Mouse (Mus musculus): Measurements from ENCODE around the gene Gpi1. TPM values are rescaled to one million over a fixed set of nuclear protein-coding genes. Genes with fewer than 3 reads are reported as not detected.

Gpi1 gene
- polyA plus RNA-seq, 1 experiment from 2014 or later, result 323 TPM

DNA sequence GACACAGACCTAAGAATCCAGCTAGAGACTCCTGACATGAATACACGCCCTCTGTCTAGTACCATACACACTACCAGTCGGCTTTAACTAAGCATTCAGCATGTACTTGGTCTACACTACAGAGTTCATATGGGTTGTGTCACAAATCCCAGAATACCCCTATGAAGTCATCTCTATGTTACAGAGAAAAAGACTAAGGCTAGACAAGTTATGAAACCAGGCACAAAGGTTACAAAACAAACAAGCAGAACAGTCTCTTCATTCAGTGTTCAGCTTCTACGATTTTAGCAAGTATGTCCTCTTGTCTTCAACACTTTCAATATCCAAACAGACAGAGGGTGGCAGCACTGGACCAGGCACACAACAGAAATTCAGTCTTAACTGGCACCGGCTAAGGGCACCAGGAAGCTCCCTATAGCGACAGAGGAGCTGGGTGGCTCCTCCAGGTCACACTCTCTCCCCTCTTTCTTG, 35.8 kb upstream of the Gpi1 start:
- H3K4me1 ChIP-seq (replicated peaks; ENCODE audit: insufficient read depth, low read length), result no peaks in the 10 kb centered on the region; the same call in 1 of the 2 replicates
- 49% methylated on average over 5 of the region's 5 CpGs for WGBS
- H3K4me2 ChIP-seq (ENCODE audit: low read length), result no peak overlapping the region
- H3K27me3 ChIP-seq (ENCODE audit: insufficient read depth, low read length), result no peaks in the 10 kb centered on the region
- H3K9me3 ChIP-seq (replicated peaks; ENCODE audit: low read length), result no peaks in the 10 kb centered on the region
- DNase-seq (ENCODE audit: low spot score) (peak; percentile 85), ATAC-seq (replicated peaks; ENCODE audit: low FRiP score, low read depth) (peak; percentile 68)
- peak; percentile 82 for TF ChIP-seq CTCF (IDR thresholded peaks at IDR 0.05; ENCODE audit: low read depth)
- H3K9ac ChIP-seq (ENCODE audit: low read depth, low read length), result no peak overlapping the region
- peaks cover 19% of the 10 kb centered on the region; the same call in 1 of the 2 replicates for H3K36me3 ChIP-seq (ENCODE audit: insufficient read depth, low read length)
- no peak overlapping the region for H3K27ac ChIP-seq
- H3K4me3 ChIP-seq (replicated peaks; ENCODE audit: low read depth, low read length), result no peak overlapping the region

DNA sequence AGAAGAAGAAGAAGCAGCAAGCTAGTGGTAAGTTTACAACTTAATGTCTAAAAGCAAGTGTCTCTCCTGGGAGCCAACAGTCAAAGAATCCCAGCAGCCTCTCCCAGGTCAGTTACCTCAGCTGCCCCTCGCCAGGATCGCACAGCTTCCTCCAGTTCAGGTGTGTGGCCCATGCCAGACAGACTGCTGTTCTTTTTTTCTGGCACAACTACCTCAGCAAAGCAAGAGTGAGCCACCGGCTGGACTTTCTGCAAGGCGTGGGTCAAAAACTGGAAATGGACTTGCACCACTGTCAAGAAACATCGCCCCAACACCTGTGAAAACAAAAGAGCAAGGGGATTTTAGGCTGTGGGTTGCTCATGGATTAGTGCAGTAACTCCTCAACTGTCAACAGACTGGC, 33.3 kb upstream of the Gpi1 start:
- no peaks in the 10 kb centered on the region for H3K27me3 ChIP-seq (ENCODE audit: insufficient read depth, low read length)
- DNase-seq (ENCODE audit: low spot score) (no peak), ATAC-seq (replicated peaks; ENCODE audit: low FRiP score, low read depth) (no peak)
- TF ChIP-seq CTCF (IDR thresholded peaks at IDR 0.05; ENCODE audit: low read depth), result no peak
- no peak overlapping the region for H3K4me2 ChIP-seq (ENCODE audit: low read length)
- peaks cover 19% of the 10 kb centered on the region; the same call in 1 of the 2 replicates for H3K36me3 ChIP-seq (ENCODE audit: insufficient read depth, low read length)
- no peak overlapping the region for H3K4me3 ChIP-seq (replicated peaks; ENCODE audit: low read depth, low read length)
- H3K4me1 ChIP-seq (replicated peaks; ENCODE audit: insufficient read depth, low read length), result no peaks in the 10 kb centered on the region; the same call in 1 of the 2 replicates
- WGBS, result 71% methylated on average over 5 of the region's 5 CpGs
- no peak overlapping the region for H3K9ac ChIP-seq (ENCODE audit: low read depth, low read length)
- no peaks in the 10 kb centered on the region for H3K9me3 ChIP-seq (replicated peaks; ENCODE audit: low read length)
- H3K27ac ChIP-seq, result no peak overlapping the region

DNA sequence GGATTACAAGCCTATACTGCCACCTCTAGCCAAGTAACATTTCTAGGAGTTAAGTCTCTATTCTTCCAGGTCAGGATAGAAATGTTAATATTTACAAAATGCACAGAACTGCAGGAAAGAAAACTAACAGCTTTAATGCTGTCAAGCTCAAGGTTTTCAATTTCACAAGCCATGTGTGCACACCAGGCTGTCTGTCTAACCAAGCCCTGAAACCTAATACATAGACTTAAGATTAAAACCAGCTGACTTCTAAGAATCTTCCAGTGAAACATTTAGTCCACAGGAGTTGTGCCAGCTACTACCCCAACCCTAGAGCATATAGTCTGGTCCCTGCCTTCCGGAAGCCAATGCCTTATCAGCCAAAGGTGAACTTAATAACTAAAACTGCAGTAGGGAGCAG, 28.3 kb upstream of the Gpi1 start:
- Histone ChIP-seq H3K4me1 (replicated peaks; ENCODE audit: insufficient read depth, low read length) (no peaks in the 10 kb centered on the region), H3K36me3 (ENCODE audit: insufficient read depth, low read length) (peaks cover 42% of the 10 kb centered on the region), H3K27ac (no peak overlapping the region), H3K4me2 (ENCODE audit: low read length) (no peak overlapping the region), H3K9me3 (replicated peaks; ENCODE audit: low read length) (no peaks in the 10 kb centered on the region), H3K9ac (ENCODE audit: low read depth, low read length) (no peak overlapping the region), H3K27me3 (ENCODE audit: insufficient read depth, low read length) (no peaks in the 10 kb centered on the region), H3K4me3 (replicated peaks; ENCODE audit: low read depth, low read length) (no peak overlapping the region)
- ATAC-seq (replicated peaks; ENCODE audit: low FRiP score, low read depth) (no peak), DNase-seq (ENCODE audit: low spot score) (no peak)
- 93% methylated on average over 1 of the region's 1 CpGs for WGBS
- TF ChIP-seq CTCF (IDR thresholded peaks at IDR 0.05; ENCODE audit: low read depth), result no peak

DNA sequence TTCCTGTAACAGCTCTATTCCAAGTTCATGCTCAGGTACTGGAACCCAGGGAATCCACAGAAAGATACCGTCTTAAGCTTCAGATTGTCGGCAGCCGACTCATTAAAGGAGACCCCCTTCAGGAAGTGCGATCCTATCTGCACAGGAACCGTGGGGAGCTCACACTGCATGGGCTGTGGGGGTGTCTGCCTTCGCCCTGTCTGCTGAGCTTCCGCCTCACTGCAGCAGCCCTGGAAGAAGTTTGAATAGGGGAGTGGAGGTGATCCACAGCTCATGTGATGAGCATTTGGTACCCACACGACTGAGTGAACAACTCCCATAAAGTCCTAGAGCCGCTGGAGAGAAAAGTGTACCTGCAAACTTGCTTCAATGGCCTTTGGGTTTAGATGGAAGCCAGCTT, 27.1 kb upstream of the Gpi1 start:
- no peak for ATAC-seq (replicated peaks; ENCODE audit: low FRiP score, low read depth)
- WGBS, result 76% methylated on average over 9 of the region's 9 CpGs
- H3K4me2 ChIP-seq (ENCODE audit: low read length), result no peak overlapping the region

DNA sequence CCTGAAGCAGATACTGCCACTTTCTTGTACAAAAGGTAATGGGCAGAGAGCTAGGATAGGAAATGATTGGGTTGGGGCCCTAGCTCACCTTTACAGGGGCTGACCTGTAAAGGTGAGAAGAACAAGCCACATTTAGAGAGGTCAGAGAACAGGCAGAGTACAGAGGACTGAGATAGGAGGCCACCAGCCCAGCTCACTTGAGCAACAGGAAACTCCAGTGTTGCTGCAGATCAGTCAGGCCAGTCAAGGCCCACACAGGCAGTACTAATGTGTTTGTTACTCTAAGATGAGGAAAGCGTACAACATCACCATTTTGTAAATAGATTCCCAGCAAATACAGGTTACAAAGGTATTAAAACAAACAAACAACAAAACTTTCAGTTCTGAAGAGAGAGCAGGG, 25.8 kb upstream of the Gpi1 start:
- DNase-seq (ENCODE audit: low spot score) (no peak), ATAC-seq (replicated peaks; ENCODE audit: low FRiP score, low read depth) (no peak)
- Histone ChIP-seq H3K9me3 (replicated peaks; ENCODE audit: low read length) (no peaks in the 10 kb centered on the region), H3K4me2 (ENCODE audit: low read length) (no peak overlapping the region), H3K27ac (peak overlapping the region; percentile 25), H3K27me3 (ENCODE audit: insufficient read depth, low read length) (no peaks in the 10 kb centered on the region), H3K36me3 (ENCODE audit: insufficient read depth, low read length) (peaks cover 28% of the 10 kb centered on the region; the same call in 1 of the 2 replicates), H3K9ac (ENCODE audit: low read depth, low read length) (no peak overlapping the region), H3K4me1 (replicated peaks; ENCODE audit: insufficient read depth, low read length) (no peaks in the 10 kb centered on the region), H3K4me3 (replicated peaks; ENCODE audit: low read depth, low read length) (no peak overlapping the region)
- no peak for TF ChIP-seq CTCF (IDR thresholded peaks at IDR 0.05; ENCODE audit: low read depth)
- WGBS, result 94% methylated on average over 1 of the region's 1 CpGs

More for the DNA sequence above, 27.1 kb upstream of the Gpi1 start:
- H3K36me3 ChIP-seq (ENCODE audit: insufficient read depth, low read length), result peaks cover 33% of the 10 kb centered on the region
- no peak for DNase-seq (ENCODE audit: low spot score)
- H3K27ac ChIP-seq, result no peak overlapping the region
- TF ChIP-seq CTCF (IDR thresholded peaks at IDR 0.05; ENCODE audit: low read depth), result no peak
- H3K9ac ChIP-seq (ENCODE audit: low read depth, low read length), result no peak overlapping the region
- no peaks in the 10 kb centered on the region for H3K27me3 ChIP-seq (ENCODE audit: insufficient read depth, low read length)
- H3K9me3 ChIP-seq (replicated peaks; ENCODE audit: low read length), result no peaks in the 10 kb centered on the region
- no peak overlapping the region for H3K4me3 ChIP-seq (replicated peaks; ENCODE audit: low read depth, low read length)
- H3K4me1 ChIP-seq (replicated peaks; ENCODE audit: insufficient read depth, low read length), result no peaks in the 10 kb centered on the region

DNA sequence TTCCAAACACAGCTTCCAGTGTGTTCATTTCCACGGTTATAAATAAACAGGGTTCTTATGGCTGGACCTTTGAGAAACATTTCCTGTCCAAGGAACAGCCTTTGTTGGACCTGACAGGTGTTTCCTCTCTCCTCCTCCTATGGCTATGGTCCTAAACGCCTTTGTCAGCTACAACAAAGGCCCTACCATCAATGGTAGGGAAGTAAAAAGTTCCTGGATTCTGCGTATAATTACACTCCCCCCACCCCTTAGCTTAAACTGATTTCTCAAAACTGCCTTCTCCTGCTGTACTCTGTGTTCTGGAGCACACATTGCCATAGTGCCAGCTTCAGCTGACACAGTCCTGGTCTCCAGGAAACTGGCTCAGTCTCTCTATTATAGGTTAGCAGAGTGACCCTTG, 25.0 kb upstream of the Gpi1 start:
- Histone ChIP-seq H3K36me3 (ENCODE audit: insufficient read depth, low read length) (peaks cover 31% of the 10 kb centered on the region), H3K9me3 (replicated peaks; ENCODE audit: low read length) (no peaks in the 10 kb centered on the region), H3K4me3 (replicated peaks; ENCODE audit: low read depth, low read length) (no peak overlapping the region), H3K4me2 (ENCODE audit: low read length) (no peak overlapping the region), H3K27ac (peak overlapping the region; percentile 72), H3K4me1 (replicated peaks; ENCODE audit: insufficient read depth, low read length) (no peaks in the 10 kb centered on the region), H3K27me3 (ENCODE audit: insufficient read depth, low read length) (no peaks in the 10 kb centered on the region), H3K9ac (ENCODE audit: low read depth, low read length) (no peak overlapping the region)
- DNase-seq (ENCODE audit: low spot score) (peak; percentile 61), ATAC-seq (replicated peaks; ENCODE audit: low FRiP score, low read depth) (no peak)
- TF ChIP-seq CTCF (IDR thresholded peaks at IDR 0.05; ENCODE audit: low read depth), result no peak
- 44% methylated on average over 3 of the region's 3 CpGs for WGBS

DNA sequence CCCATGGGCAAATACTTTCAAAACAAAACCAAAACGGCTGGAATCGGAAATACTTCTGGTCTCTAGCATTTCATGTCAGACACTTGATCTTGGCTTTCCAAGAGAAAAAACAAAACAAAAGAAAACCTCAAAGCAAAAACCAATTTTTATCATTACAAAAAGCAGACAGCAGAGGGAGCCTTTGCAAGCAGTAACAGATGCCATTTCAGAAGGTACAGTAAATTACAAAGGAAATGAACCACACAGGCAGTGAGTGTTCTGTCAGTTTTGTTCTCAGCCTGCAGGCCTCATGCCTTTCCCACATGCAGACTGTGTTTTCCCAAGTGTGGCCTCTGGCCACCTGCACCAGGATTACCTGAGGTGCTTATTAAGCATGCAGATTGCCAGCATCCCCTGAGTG, 21.9 kb upstream of the Gpi1 start:
- Histone ChIP-seq H3K9ac (ENCODE audit: low read depth, low read length) (no peak overlapping the region), H3K9me3 (replicated peaks; ENCODE audit: low read length) (no peaks in the 10 kb centered on the region), H3K27ac (no peak overlapping the region), H3K4me3 (replicated peaks; ENCODE audit: low read depth, low read length) (no peak overlapping the region), H3K4me1 (replicated peaks; ENCODE audit: insufficient read depth, low read length) (no peaks in the 10 kb centered on the region), H3K36me3 (ENCODE audit: insufficient read depth, low read length) (peaks cover 47% of the 10 kb centered on the region), H3K27me3 (ENCODE audit: insufficient read depth, low read length) (no peaks in the 10 kb centered on the region), H3K4me2 (ENCODE audit: low read length) (no peak overlapping the region)
- DNase-seq (ENCODE audit: low spot score) (peak; percentile 82), ATAC-seq (replicated peaks; ENCODE audit: low FRiP score, low read depth) (no peak)
- peak; percentile 73 for TF ChIP-seq CTCF (IDR thresholded peaks at IDR 0.05; ENCODE audit: low read depth)
- WGBS, result 40% methylated on average over 2 of the region's 2 CpGs
